Mouse (Mus musculus) heart, adult 2 months (tissue): Measurements from ENCODE around the gene Wrap53.

Experiments
- CTCF ChIP-seq: fragments of 200-600 bp; IDR thresholded peaks from 2 replicates; pipeline ENCODE4 v1.8.1; 2022; ENCODE audit warnings: antibody characterized with exemption, mild to moderate bottlenecking, moderate library complexity
- EP300 ChIP-seq: fragments of 200-500 bp; IDR thresholded peaks from 2 replicates; pipeline ENCODE4 v1.6.1; 2011; ENCODE audit warnings: low read depth, low read length, control low read depth; ENCODE audit not compliant: insufficient read depth
- POLR2A ChIP-seq: fragments of 200-500 bp; IDR thresholded peaks from 2 replicates; pipeline ENCODE4 v1.6.1; 2011; ENCODE audit warnings: mild to moderate bottlenecking, low read depth, low read length, control low read depth; ENCODE audit not compliant: insufficient read depth

DNA sequence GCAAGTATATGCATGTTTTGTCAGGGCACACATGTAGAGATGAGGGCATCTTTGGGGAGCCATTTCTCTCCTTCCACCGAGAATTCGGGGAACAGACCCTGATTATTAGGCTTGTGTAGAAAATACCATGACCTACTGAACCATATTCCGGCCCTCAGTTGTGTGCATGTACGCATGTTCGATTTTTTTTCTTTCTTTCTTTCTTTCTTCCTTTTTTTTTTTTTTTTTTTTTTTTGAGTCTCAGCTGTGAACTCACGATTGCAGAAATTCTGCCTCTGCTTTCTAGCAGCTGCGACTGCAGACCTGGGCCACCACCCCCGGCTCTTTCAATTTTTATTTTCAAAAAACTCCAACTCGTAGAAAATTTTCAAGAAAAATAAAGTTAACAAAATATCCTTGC is 54.4 kb downstream of the Wrap53 start:
- TF ChIP-seq POLR2A, result no peak
- TF ChIP-seq CTCF, result no peak
- TF ChIP-seq EP300, result no peak
